Mouse (Mus musculus): ENCODE results near the gene Nup188.

DNA sequence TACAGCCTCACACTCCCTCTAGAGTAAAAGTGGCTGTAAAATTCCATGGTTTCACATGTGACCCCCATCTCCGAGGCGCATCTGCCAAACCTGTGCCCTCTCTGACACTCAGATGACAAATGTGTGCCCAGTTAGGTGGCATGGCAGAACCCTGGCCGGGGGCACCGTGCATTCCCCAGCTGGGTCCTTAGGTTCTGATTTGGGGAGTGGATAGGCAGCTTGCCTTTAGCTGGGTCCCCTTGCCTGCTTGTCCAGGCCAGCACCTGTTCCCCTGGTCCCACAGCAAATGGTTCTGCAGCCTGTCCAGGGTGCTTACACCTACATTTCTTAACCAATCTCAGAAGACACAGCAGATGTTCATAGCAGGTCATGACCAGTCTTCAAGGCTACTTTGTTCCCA lies 42.8 kb upstream of the Nup188 start:
- TF ChIP-seq CTCF (IDR thresholded peaks at IDR 0.05; ENCODE audit: control insufficient read depth, insufficient read depth, insufficient read length): no peak
- no peak for TF ChIP-seq USF1 (IDR thresholded peaks at IDR 0.05; ENCODE audit: low read depth)
- TF ChIP-seq CEBPB (IDR thresholded peaks at IDR 0.05; ENCODE audit: low read depth): no peak
- no peak for TF ChIP-seq MAX (IDR thresholded peaks at IDR 0.05)
